Mouse (Mus musculus) heart, embryonic 15.5 days (tissue): ENCODE measurements around the gene Tfcp2l1. TPM values are rescaled to one million over a fixed set of nuclear protein-coding genes. Genes with fewer than 3 reads are reported as not detected.

Source experiments
- ATAC-seq: fragments of 200-750 bp; cut with Nextera tagmentation; replicated peaks from 2 replicates; pipeline ENCODE4 v1.8.0; 2017; ENCODE audit warnings: low read depth, moderate TSS enrichment; ENCODE audit not compliant: insufficient number of reproducible peaks, insufficient read depth, low FRiP score
- H3K27ac ChIP-seq: fragments of 300-500 bp; sonication (generic); 2 replicates; pipeline ENCODE4 v1.5.1; 2015; ENCODE audit warnings: mild to moderate bottlenecking, inconsistent platforms
- H3K27me3 ChIP-seq: fragments of 300-500 bp; sonication (generic); 2 replicates; pipeline ENCODE4 v1.6.1; 2015; ENCODE audit warnings: inconsistent platforms
- H3K36me3 ChIP-seq: fragments of 300-500 bp; sonication (generic); 2 replicates; pipeline ENCODE4 v1.6.1; 2015; ENCODE audit warnings: mild to moderate bottlenecking, inconsistent platforms
- H3K4me1 ChIP-seq: fragments of 300-500 bp; sonication (generic); replicated peaks from 2 replicates; pipeline ENCODE4 v1.6.1; 2015; ENCODE audit warnings: inconsistent platforms
- H3K4me2 ChIP-seq: fragments of 300-500 bp; sonication (generic); 2 replicates; pipeline ENCODE4 v1.6.1; 2015; ENCODE audit warnings: inconsistent platforms, mild to moderate bottlenecking, moderate library complexity
- H3K4me3 ChIP-seq: fragments of 300-500 bp; sonication (generic); 2 replicates; pipeline ENCODE4 v1.5.1; 2015; ENCODE audit warnings: mild to moderate bottlenecking, inconsistent platforms
- H3K9ac ChIP-seq: fragments of 300-500 bp; sonication (generic); 2 replicates; pipeline ENCODE4 v1.6.1; 2015; ENCODE audit warnings: mild to moderate bottlenecking, inconsistent platforms
- H3K9me3 ChIP-seq: fragments of 300-500 bp; sonication (generic); replicated peaks from 2 replicates; pipeline ENCODE4 v1.6.1; 2016; ENCODE audit warnings: inconsistent platforms
- WGBS: fragments of 180-500 bp; shearing (Covaris S2); methylation state at CpG from one replicate; pipeline ENCODE4 v1.1.7; 2015; ENCODE audit warnings: mixed read lengths; 5-methylcytosine and 5-hydroxymethylcytosine counted together
- polyA plus RNA-seq: library from polyadenylated mRNA; unstranded; fragments of >200 nt; fragmentation: Nextera tagmentation; extraction: Ambion mirVana; gene quantifications from 2 replicates; pipeline ENCODE4 v1.2.1, GENCODE M21; 2015

The Tfcp2l1 gene
- polyA plus RNA-seq, 1 experiment from 2014 or later, result 0.48 TPM

DNA sequence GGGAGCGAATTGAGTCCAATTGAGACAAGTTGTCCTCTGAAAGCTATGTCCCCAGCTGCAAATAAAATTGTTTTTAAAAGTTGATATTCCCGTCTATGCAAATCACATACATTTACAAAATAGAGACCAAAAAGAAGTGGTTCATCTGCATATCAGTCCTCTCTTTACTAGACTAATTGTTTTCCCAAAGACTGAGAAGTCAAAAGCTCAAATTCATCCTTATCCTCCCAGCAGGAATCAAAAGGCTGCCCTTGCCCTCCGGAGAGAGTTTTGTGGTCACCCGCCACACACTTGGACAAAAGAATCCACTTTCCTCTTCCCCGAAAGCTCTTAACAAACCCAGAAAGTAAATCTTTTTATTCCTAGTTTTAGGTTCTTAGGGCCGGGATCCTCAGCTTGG, 2.3 kb upstream of the Tfcp2l1 start:
- ATAC-seq, result no peak
- H3K4me3 ChIP-seq, result no peak overlapping the region
- 57% methylated on average over 6 of the region's 6 CpGs for WGBS
- no peak overlapping the region for H3K27ac ChIP-seq
- peaks cover 13% of the 10 kb centered on the region for H3K4me1 ChIP-seq
- H3K4me2 ChIP-seq, result no peak overlapping the region
- H3K9me3 ChIP-seq, result no peaks in the 10 kb centered on the region
- peaks cover 16% of the 10 kb centered on the region; the same call in 1 of the 2 replicates for H3K27me3 ChIP-seq
- no peak overlapping the region for H3K9ac ChIP-seq
- no peaks in the 10 kb centered on the region for H3K36me3 ChIP-seq

GRCm38 (mm10) chr1:118625921-118626320, 1.8 kb upstream of the Tfcp2l1 start:
- no peaks in the 10 kb centered on the region for H3K9me3 ChIP-seq
- no peaks in the 10 kb centered on the region for H3K36me3 ChIP-seq
- no peak overlapping the region for H3K27ac ChIP-seq
- H3K4me1 ChIP-seq, result peaks cover 13% of the 10 kb centered on the region
- no peak for ATAC-seq
- no peak overlapping the region for H3K4me3 ChIP-seq
- no peak overlapping the region for H3K9ac ChIP-seq
- peaks cover 16% of the 10 kb centered on the region; the same call in 1 of the 2 replicates for H3K27me3 ChIP-seq
- H3K4me2 ChIP-seq, result no peak overlapping the region
- WGBS, result 36% methylated on average over 2 of the region's 2 CpGs

- Histone ChIP-seq H3K36me3 (no peaks in the 10 kb centered on the region), H3K4me2 (no peak overlapping the region), H3K9me3 (no peaks in the 10 kb centered on the region), H3K4me3 (no peak overlapping the region), H3K4me1 (peaks cover 13% of the 10 kb centered on the region), H3K27ac (no peak overlapping the region), H3K27me3 (peaks cover 16% of the 10 kb centered on the region; the same call in 1 of the 2 replicates), H3K9ac (no peak overlapping the region)
- WGBS, result 79% methylated on average over 2 of the region's 2 CpGs
- no peak for ATAC-seq
Observed at GRCm38 (mm10) chr1:118626452-118626851, 1.3 kb upstream of the Tfcp2l1 start.

DNA sequence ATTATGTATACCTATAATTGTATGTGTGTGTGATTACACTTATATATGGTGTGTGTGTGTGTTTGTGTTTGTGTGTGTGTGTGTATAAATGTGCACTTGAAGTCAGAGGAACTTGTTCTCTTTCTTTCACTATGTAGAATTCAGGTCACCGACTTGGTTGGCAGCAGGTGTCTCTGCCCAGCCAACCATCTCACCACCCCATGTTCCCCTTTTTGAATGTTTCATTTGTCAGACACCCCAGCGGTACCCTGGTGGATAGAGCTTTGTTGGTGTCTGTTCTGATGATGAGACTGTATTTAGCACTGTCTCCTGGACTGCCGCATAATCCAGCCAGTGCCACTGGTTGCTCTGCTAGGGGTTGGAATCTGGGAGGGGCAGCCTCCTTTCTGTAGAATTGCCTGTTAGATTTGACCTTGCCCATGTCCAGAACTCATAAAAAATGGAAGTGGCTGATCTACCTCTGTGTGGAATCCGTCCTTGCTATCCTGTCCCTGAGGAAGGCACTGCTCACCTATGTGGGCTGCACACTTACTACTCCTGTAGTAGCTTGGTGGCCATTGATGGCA, 5.8 kb downstream of the Tfcp2l1 start:
- H3K36me3 ChIP-seq, result no peaks in the 10 kb centered on the region
- no peak overlapping the region for H3K9ac ChIP-seq
- H3K27ac ChIP-seq, result no peak overlapping the region
- H3K4me3 ChIP-seq, result no peak overlapping the region
- WGBS, result 71% methylated on average over 4 of the region's 4 CpGs
- 0 out of 2 replicates have a peak, but pooled peaks cover 3% of the 10 kb centered on the region for H3K27me3 ChIP-seq
- no peak overlapping the region for H3K4me2 ChIP-seq
- no peak for ATAC-seq
- H3K4me1 ChIP-seq, result no peaks in the 10 kb centered on the region
- no peaks in the 10 kb centered on the region for H3K9me3 ChIP-seq

- Histone ChIP-seq H3K27me3 (no peaks in the 10 kb centered on the region), H3K4me2 (no peak overlapping the region), H3K4me1 (0 out of 2 replicates have a peak, but pooled peaks cover 2% of the 10 kb centered on the region), H3K9me3 (no peaks in the 10 kb centered on the region), H3K36me3 (no peaks in the 10 kb centered on the region), H3K9ac (no peak overlapping the region), H3K27ac (no peak overlapping the region), H3K4me3 (no peak overlapping the region)
- WGBS, result 51% methylated on average over 2 of the region's 2 CpGs
- no peak for ATAC-seq
Observed at GRCm38 (mm10) chr1:118642296-118642999, 14.7 kb downstream of the Tfcp2l1 start.

DNA sequence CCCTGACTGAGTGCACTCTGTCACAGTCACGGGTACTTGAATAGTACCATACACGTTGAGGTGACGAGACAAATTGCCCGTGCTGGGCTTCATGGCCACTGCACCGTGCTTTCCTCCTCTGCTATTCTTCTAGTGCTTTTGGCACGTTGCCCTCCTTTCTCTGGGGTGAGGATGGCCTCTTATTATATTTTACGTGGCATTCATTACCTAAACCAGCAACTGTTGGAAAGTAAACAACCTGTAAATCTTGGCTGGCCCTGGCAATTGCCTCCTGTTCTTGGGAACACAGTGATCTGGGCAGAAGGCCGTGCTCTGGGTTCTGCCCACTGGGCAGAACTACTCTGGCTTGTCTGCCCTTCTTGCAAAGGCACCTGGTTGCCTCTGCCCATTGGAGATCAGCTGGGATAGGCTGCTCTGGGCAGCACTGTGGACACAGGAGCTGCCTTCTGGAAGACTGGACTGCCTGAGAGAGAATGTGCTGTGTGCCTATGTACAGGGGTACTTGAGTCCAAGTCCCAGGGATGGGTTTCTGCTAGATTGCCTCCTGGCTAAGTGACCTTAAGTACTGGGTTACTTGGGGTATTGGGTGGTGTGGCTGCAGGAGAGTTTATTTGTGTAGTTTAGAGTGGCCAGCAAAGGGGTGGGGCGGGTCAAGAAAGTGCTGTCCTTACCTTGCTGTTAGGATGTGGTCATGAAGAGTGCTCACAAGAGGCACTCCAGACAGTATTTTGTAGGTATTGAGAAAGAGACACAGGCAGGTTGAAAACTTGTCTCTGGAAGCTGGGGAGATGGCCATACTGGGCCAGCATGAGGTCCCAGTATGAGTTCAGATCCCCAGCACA, 15.6 kb downstream of the Tfcp2l1 start:
- ATAC-seq, result no peak; the same call in 1 of the 2 replicates
- WGBS, result 47% methylated on average over 9 of the region's 9 CpGs
- Histone ChIP-seq H3K36me3 (no peaks in the 10 kb centered on the region), H3K4me2 (no peak overlapping the region), H3K4me3 (no peak overlapping the region), H3K9me3 (no peaks in the 10 kb centered on the region), H3K27me3 (no peaks in the 10 kb centered on the region), H3K4me1 (0 out of 2 replicates have a peak, but pooled peaks cover 2% of the 10 kb centered on the region), H3K27ac (no peak overlapping the region), H3K9ac (no peak overlapping the region)

- no peak for ATAC-seq
- 62% methylated on average over 4 of the region's 4 CpGs for WGBS
- H3K36me3 ChIP-seq, result no peaks in the 10 kb centered on the region
- no peak overlapping the region for H3K4me2 ChIP-seq
- H3K27ac ChIP-seq, result no peak overlapping the region
- peaks cover 7% of the 10 kb centered on the region; the same call in 1 of the 2 replicates for H3K4me1 ChIP-seq
- H3K4me3 ChIP-seq, result no peak overlapping the region
- no peak overlapping the region for H3K9ac ChIP-seq
- H3K27me3 ChIP-seq, result no peaks in the 10 kb centered on the region
- H3K9me3 ChIP-seq, result no peaks in the 10 kb centered on the region
Observed at GRCm38 (mm10) chr1:118645701-118646100, 18.0 kb downstream of the Tfcp2l1 start.

DNA sequence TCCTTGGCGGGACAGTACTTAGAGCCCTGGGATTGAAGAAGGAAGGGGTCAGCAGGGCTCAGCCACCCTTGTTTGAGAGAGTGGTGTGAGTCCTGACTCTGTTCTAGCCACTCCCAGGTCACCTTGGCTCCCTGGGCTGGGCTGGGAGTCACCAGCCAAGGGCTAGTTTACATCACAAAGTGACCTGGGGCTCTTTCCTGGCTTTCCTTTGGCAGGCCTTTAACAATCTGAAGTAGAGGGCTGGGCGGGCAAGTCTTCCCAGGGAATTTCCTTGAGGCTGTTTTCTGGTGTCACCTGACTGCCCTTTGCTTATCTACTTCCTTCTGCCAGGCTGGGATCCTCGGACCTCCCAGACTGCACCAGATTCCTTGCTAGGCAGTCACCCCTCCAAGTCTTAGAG, 20.3 kb downstream of the Tfcp2l1 start:
- WGBS, result 47% methylated on average over 3 of the region's 3 CpGs
- Histone ChIP-seq H3K4me1 (peaks cover 7% of the 10 kb centered on the region; the same call in 1 of the 2 replicates), H3K4me2 (no peak overlapping the region), H3K4me3 (no peak overlapping the region), H3K27me3 (no peaks in the 10 kb centered on the region), H3K27ac (no peak overlapping the region), H3K36me3 (no peaks in the 10 kb centered on the region), H3K9me3 (no peaks in the 10 kb centered on the region), H3K9ac (no peak overlapping the region)
- ATAC-seq, result no peak

DNA sequence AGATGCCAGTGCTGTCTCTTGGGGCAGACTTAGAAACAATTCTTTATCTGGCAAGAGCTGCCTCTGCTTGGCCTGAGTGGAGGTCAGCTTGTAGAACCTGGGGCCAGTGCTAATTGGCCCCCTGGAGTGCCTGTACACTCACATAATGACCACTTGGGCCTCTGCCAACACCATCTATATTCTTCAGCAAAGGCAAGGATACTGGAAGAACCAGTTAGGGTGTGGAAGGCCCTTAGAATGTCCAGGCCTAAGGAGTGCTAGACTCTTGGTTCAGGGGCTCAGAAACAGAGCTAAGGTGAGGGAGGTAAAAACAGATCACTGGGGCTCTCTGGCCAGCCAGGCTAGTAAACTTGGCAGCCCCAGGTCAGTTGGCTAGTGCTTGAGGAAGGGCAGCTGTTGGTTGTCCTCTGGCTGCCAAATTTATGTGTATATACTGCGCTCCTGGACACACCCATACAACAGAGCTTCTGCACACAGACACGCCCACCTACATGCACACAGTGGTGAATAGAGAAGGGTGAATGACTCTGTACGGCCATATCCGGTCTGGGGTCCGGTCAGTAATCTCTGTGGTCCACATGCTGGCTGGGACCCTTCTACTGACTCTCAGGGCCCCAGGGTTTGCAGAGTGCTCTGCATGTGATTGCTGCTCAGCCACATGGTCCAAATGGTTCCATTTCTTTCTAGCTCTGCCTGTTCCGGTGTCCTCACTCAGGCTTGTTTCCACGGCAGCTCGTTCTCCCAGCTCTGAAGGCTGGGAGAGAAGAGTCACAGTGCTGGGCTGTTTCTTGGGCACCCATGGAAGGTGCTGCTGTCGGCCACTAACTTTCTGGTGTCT, 22.4 kb downstream of the Tfcp2l1 start:
- Histone ChIP-seq H3K4me1 (peaks cover 5% of the 10 kb centered on the region; the same call in 1 of the 2 replicates), H3K4me3 (no peak overlapping the region), H3K27ac (no peak overlapping the region), H3K4me2 (no peak overlapping the region), H3K9ac (no peak overlapping the region), H3K9me3 (no peaks in the 10 kb centered on the region), H3K36me3 (no peaks in the 10 kb centered on the region), H3K27me3 (no peaks in the 10 kb centered on the region)
- WGBS, result 67% methylated on average over 9 of the region's 9 CpGs
- no peak for ATAC-seq

GRCm38 (mm10) chr1:118650771-118651080, 23.0 kb downstream of the Tfcp2l1 start:
- Histone ChIP-seq H3K36me3 (no peaks in the 10 kb centered on the region), H3K9me3 (no peaks in the 10 kb centered on the region), H3K27me3 (no peaks in the 10 kb centered on the region), H3K4me1 (peaks cover 5% of the 10 kb centered on the region; the same call in 1 of the 2 replicates), H3K4me2 (no peak overlapping the region), H3K27ac (no peak overlapping the region), H3K4me3 (no peak overlapping the region), H3K9ac (no peak overlapping the region)
- ATAC-seq, result no peak
- WGBS, result 40% methylated on average over 3 of the region's 3 CpGs

DNA sequence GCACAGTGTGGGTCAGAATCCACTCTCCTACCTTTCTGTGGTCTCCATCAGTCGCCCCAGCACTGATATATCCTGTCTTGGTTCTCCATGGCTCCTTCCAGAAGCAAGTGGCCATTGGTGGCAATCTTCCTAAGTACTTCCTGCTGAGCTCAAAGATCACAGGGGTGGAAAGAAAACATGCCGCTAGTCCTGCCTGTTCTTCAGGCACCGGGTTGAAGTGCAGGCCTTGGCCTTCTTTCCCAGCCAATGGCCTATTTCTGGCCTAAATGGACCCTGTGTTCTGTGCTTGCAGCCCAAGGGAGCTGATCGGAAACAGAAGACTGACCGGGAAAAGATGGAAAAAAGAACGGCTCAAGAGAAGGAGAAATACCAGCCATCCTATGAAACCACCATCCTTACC, 31.0 kb downstream of the Tfcp2l1 start:
- Histone ChIP-seq H3K27me3 (no peaks in the 10 kb centered on the region), H3K9ac (no peak overlapping the region), H3K36me3 (no peaks in the 10 kb centered on the region), H3K27ac (no peak overlapping the region), H3K4me3 (no peak overlapping the region), H3K4me2 (no peak overlapping the region), H3K9me3 (no peaks in the 10 kb centered on the region), H3K4me1 (peaks cover 32% of the 10 kb centered on the region)
- ATAC-seq, result no peak
- 75% methylated on average over 6 of the region's 6 CpGs for WGBS
